Mouse (Mus musculus) heart, postnatal 25 days (tissue): ENCODE measurements around the gene Coro2a. TPM values are rescaled to one million over a fixed set of nuclear protein-coding genes. Genes with fewer than 3 reads are reported as not detected.

Experiments used
- DNase-seq: peaks from one replicate; pipeline ENCODE4 v3.0.0; 2022; ENCODE audit warnings: low spot score
- intact Hi-C: fragments of 180-260 bp; cut with DNase I; formaldehyde crosslinking; loops from one replicate; pipeline ENCODE4 v1.15.1; 2025
- total RNA-seq, 2 experiments: library from RNA; stranded (reverse); gene quantifications; 2 replicates each; pipeline ENCODE4 v1.2.3; 2021

The Coro2a gene
- total RNA-seq, 2 experiments from 2014 or later: 0.18 to 0.45 TPM

DNA sequence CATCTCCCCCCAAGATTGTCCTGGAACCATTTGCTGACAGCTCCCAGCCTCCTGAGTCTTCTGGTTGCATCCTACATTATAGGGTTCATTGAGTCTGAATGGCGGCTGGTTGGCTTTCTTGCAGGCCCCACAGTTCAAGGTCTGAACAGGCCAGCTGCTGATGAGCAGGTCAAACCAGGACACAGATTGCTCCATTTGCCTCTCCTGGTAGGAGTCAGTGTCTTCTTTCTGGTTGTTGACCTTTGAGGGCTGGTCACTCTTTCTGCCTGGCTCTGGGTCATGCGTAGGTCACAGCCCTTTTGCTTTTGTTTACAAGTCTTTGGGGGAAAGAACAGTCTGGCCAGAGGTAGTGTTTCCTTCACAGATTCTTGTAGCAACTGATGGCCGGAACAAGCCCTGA is 103.5 kb downstream of the Coro2a start:
- intact Hi-C loops: loop anchor here (2.0 to 5.0 kb wide), 2 partner anchors 48 to 159 kb away; partner anchors contain the start of gene Anp32b
- DNase-seq: no peak

DNA sequence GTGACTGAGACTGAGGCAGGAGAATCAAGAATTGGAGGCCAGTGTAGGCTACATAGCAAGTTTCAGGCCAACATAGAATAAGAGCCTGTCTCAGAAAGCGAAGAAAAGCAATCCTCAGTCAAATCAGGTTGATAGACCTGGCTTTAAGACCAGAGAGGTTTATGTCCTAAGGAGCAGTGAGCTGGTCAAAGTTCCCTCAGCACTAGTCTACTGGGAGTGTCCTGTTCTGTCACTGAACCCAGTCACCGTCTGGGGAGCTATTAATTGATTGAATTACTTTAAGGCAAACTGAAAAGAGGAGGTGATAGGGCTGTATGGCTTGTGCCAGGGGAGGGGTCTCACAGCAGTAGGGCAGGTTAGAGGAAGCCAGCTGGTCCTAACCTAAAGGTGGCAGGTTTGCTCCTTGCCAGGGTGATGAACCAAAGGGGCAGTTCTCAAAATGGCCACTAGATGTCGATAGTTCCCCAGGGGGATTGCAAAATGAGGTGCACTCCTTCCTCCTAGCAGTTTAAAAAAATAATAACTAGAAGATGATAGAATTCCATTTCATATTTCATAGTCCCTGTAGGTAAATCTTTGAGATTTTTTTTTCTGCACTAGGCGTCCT is 104.6 kb downstream of the Coro2a start:
- DNase-seq: no peak
- intact Hi-C loops: loop anchor here (5.0 kb wide), 1 partner anchor 160 kb away; no protein-coding TSS in a partner anchor

- intact Hi-C loops: loop anchor here (5.0 kb wide), 1 partner anchor 162 kb away; no protein-coding TSS in a partner anchor
- no peak for DNase-seq
Observed at GRCm38 (mm10) chr4:46495543-46495942, 106.5 kb downstream of the Coro2a start.

GRCm38 (mm10) chr4:46493071-46493470 is 108.9 kb downstream of the Coro2a start:
- DNase-seq: no peak
- intact Hi-C loops: no loop called here

DNA sequence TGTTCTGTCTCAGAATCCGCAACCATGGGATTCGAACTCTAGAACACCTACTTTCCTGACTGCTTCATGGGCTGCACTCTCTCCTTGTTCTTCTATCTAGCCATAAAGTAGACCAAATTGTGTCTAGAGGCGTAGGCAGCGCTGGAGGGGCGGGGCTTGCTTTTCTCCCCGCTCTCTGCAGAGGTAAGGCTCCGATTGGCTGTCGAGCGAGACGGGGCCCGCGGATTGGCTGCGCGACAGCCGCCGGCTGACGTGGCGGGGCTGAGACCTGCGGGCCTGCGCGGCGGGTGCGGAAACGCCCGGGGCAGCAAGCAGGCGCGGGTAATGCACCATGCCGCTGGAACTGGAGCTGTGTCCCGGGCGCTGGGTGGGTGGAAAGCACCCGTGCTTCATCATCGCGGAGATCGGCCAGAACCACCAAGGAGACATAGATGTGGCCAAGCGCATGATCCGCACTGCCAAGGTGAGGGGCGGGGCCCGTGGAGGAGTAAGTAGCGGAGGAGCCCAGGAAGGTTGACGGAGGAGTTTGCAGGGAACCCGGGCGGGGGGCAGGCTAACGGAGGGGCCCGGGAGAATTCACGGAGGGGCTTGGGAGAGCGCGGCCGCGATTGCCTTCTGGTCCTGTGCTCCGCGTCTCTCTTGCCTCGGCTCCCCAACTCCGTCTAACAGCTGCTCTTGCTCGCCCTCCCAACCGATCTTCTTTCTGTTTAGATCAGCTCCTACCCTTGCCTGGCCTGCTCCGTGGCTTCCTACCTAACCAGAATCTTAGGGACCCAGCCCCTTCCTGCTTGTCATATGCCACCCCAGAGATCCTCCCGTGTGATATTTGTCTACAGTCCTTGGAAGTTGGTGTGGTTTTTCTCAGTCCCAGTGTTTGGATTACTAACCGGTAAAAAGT is 112.7 kb downstream of the Coro2a start, which contains the start of gene Nans:
Gene Nans (plus strand): TSS at position 221 of the 898 bp plus-strand sequence.
- intact Hi-C loops: loop anchor here (5.0 kb wide), 1 partner anchor 37 kb away; the partner anchor contains the start of gene Anp32b

DNA sequence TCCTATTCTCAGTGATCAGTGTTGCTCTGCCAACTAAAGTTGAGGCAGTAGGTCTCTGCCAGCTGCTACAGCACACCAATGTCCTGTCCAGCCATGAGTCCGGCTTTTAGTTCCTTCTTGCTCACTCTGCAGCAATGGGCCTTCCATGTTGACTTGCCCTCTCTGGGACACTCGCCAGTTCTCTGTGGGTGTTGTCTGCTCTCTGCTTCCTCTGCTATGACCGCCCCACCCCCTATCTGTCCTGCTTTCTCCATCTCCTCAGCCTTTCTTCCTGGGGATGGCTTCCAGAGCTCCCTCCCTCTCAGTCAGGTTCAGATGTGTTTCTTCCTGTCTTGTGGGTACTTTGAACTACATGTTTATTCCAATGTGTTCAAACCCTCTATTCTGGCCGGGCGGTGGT is 114.7 kb downstream of the Coro2a start:
- DNase-seq: peak; percentile 73
- intact Hi-C loops: loop anchor here (5.0 kb wide), 1 partner anchor 35 kb away; the partner anchor contains the start of gene Anp32b

More for the DNA sequence above, 112.7 kb downstream of the Coro2a start, which contains the start of gene Nans:
- DNase-seq: peak; percentile 92

Other genes with a start within 250 kb of the Coro2a start
- gene Trmo, start 212.8 kb downstream of the Coro2a start, total RNA-seq: 1 to 10 TPM; 5.0 to 5.4 TPM
- under 1 TPM; 0.18 to 0.42 TPM for gene Hemgn, start 188.7 kb downstream of the Coro2a start, total RNA-seq
- 10 to 100 TPM; 51.7 to 57.3 TPM for gene Anp32b, start 151.3 kb downstream of the Coro2a start, total RNA-seq
- 10 to 100 TPM; 15.5 to 16.5 TPM for gene Nans, start 113.0 kb downstream of the Coro2a start, total RNA-seq
- gene Trim14, start 66.1 kb downstream of the Coro2a start, total RNA-seq: 1 to 10 TPM; 1.7 to 1.9 TPM
- gene Tbc1d2, start 48.0 kb upstream of the Coro2a start, total RNA-seq: 1 to 10 TPM; 1.2 to 1.5 TPM